Mouse (Mus musculus) right cerebral cortex, postnatal 36 days (tissue): ENCODE measurements around the gene Nedd1.

Source experiments
- DNase-seq, 2 experiments: peaks; one replicate each; pipeline ENCODE4 v3.0.0; 2022; ENCODE audit warnings: low spot score in 2 of 2, mixed read lengths in 1 of 2

The Nedd1 gene

GRCm38 (mm10) chr10:92721771-92722619 is at the start of gene Nedd1:
Gene Nedd1, minus strand, starts transcription at chr10:92722420.
- DNase-seq: peak; percentile 80 to 83

GRCm38 (mm10) chr10:92754359-92754758 is 32.1 kb upstream of the Nedd1 start:
- DNase-seq: no peak

- no peak for DNase-seq
Observed at GRCm38 (mm10) chr10:92730339-92730738, 8.1 kb upstream of the Nedd1 start.

GRCm38 (mm10) chr10:92728723-92729122 is 6.5 kb upstream of the Nedd1 start:
- DNase-seq: no peak

GRCm38 (mm10) chr10:92722620-92722988 is 384 bp upstream of the Nedd1 start:
- DNase-seq: no peak

- no peak for DNase-seq
Observed at GRCm38 (mm10) chr10:92699032-92699431, 23.2 kb downstream of the Nedd1 start.

DNA sequence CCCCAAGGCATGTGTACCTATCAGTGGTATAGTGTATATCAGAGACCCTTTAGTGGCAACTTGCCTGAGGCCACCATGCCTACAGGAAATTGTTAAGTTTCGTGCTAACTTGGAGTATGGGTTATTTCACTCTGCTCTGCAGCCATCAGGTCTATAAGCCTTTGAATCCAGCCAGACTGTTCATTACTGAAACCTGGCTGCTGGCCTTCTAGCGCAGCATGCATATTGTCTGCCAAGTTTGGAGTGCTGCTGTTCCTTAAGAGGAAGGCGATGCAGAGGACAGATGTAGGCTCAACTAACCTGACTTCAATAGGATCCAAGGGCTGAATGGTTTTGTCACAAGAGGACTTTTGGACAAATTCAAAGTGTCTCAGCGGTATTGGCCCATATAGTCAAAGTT is 47.2 kb downstream of the Nedd1 start:
- no peak for DNase-seq

- DNase-seq: no peak
Observed at GRCm38 (mm10) chr10:92671906-92672305, 50.3 kb downstream of the Nedd1 start.

DNA sequence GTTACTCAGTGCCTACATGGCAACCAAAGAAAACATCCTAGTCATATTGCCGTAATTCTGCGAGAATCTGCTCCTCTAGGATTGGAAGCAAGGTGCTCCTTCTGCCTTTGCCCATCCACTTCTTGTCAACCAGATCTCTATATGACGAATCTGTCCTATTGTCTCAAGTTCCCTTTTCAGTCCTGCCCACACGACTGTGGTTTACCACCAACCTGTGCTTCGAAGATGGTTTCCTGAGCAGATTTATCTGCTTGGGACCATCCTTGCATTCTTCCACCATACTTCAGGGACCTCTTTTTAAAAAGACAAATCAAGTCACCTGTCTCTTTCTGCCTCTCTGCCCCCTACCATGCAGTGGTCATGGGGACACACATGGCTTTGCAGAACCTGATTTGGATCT is 56.9 kb downstream of the Nedd1 start:
- DNase-seq: no peak

DNA sequence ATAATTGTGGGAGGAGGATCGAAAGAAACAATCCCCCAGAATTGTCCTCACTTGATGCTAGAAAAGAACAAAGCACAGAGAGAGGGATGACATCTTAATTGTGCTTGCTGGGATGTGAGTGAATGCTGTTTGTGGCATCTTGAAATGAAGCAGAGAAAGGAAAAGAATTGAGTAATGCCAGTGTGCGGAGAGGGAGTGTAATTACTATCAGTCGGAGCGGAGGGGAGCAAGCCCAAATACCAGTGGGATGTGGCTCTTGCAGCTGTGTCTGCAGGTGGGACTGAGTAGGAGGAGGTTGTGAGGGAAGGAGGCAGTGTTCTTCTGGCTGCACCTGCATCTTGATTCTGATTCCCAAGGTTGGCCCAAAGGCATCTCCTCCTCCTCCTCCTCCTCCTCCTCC is 69.0 kb downstream of the Nedd1 start:
- no peak for DNase-seq

GRCm38 (mm10) chr10:92652399-92652920 is 69.8 kb downstream of the Nedd1 start:
- DNase-seq: no peak

DNA sequence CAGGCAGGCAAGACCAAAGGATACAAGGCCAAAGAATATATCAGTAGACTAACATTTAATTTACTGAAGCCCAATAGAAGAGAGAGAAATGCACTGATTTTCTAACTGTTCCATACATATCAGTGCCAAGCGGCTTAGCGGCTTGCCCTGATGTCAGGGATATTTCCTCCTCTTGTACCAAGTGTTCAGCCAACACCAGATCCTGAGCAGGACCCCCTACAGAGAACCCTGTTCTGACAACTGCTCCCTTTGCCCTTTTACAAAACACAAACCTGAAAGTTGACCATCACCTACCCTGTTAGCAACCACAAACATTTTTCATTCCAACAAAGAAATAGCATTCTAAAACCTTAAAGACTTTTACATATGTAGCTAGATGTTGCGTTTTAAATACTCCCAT is 71.0 kb downstream of the Nedd1 start:
- DNase-seq: no peak

GRCm38 (mm10) chr10:92649096-92649495 is 73.1 kb downstream of the Nedd1 start:
- no peak for DNase-seq

- DNase-seq: no peak
Observed at GRCm38 (mm10) chr10:92647691-92648090, 74.5 kb downstream of the Nedd1 start.

- DNase-seq: no peak
Observed at GRCm38 (mm10) chr10:92643995-92644394, 78.2 kb downstream of the Nedd1 start.

DNA sequence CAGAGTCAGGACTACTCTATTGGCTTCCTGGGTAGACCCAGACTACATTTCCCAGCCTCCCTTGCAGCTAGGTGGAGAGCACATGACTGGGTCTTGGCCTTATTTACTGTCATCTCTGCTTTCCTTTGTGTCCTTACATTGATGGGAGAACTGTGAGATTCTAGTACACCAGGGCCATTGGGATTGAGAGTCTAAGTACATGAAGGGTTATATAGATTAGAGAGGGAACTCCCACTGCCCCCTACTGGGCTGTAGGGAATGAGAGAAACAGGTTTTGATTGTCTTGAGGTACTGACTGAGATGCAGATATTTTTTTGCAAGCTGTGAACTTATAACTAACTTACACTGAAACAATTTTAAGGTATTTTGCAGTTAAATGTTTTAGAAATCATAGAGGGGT is 81.2 kb downstream of the Nedd1 start:
- DNase-seq: no peak
